Mouse (Mus musculus) spleen, embryonic (tissue): Measurements from ENCODE around the gene Prkce.

Experiments
- CTCF ChIA-PET: fragments of 350-600 bp; sonication (Branson Sonifier 250); formaldehyde crosslinking; loops from one replicate; lab custom pipeline; 2022; lab: Charles Lee

The Prkce gene

DNA sequence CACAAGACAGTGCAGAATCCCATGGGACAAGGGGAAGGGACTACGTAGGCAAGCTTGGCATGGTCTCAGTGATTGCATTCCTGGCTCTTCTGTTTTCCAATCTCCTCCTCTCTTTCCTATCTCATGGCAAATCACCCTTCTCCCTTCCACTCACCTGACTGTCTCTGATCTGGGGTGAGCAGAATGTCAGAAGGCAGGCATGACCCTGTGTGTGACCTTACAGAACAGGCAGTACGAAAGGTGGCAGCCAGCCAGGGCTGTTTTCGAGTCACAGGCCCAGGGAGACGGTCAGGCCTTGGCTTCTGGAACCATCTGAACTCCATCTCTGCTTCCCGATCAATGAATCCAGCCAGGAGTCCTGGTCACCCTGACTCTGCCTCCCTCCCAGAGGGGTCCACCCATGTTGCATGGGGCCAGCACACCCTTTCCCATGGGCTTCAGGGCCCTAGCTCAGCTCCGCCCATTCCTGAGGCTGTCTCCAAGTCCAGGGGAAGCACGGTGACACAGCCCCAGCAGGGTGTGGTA lies 119.2 kb downstream of the Prkce start:
- CTCF ChIA-PET = no interaction called here

GRCm38 (mm10) chr17:86292711-86293110 lies 125.1 kb downstream of the Prkce start:
- CTCF ChIA-PET = interaction anchor here (0.5 kb wide), 1 partner anchor 60 kb away, joined by 4 read pairs; no protein-coding TSS in a partner anchor

DNA sequence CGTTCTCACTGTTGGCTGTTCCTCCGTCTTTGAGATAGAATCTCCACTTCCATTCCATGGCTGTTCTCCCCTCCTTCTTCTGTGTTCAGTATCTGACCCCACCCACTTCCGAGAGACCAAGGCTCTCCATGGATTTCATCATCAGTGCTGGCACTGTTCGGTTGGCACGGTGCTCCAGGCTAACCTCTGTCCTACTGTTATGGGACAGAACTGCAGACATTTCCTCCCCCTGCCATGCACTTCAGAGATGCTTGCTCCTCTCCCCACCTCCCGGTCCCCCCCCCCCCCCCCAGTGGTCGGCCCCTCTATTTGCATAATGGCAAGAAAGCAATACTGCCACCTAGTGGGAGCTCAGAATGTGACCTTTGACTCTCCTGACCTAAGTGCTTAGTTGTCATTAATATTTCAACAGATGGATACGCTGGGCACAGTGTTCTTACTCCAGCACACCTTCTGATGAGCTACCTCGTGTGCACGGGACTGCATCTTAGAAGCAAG lies 125.7 kb downstream of the Prkce start:
- CTCF ChIA-PET = interaction anchor here (0.5 to 0.6 kb wide), 4 partner anchors 25 to 67 kb away, joined by 3 to 4 read pairs (median 3); no protein-coding TSS in a partner anchor

GRCm38 (mm10) chr17:86299576-86299975 lies 132.0 kb downstream of the Prkce start:
- CTCF ChIA-PET = interaction anchor here (0.7 kb wide), 1 partner anchor 1121 kb away, joined by 4 read pairs; no protein-coding TSS in a partner anchor

- CTCF ChIA-PET = interaction anchor here (0.7 kb wide), 1 partner anchor 136 kb away, joined by 18 read pairs; no protein-coding TSS in a partner anchor
Observed at GRCm38 (mm10) chr17:86300774-86301595, 133.4 kb downstream of the Prkce start.

DNA sequence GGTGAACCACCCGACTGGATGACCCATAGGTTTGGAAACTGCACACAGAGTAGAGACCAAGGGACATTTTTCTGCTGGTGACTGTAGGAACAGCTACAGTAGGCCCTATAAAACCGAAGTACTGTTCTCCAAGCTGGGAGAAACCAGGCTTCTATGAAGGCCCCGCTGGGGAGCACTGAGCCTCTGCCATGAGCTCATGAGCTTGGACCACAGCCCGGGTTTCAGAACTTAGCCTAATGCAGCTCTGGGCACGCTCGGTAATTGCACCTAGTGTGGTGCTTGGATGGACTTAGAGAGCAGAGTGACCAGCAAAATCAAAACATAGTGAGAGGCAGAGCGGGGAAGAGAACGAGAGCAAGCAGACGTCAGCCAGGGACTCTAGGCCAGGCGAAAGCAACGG lies 134.7 kb downstream of the Prkce start:
- CTCF ChIA-PET = interaction anchor here (1.1 kb wide), 1 partner anchor 25 kb away, joined by 4 read pairs; no protein-coding TSS in a partner anchor

GRCm38 (mm10) chr17:86302861-86303331 lies 135.3 kb downstream of the Prkce start:
- CTCF ChIA-PET = no interaction called here

DNA sequence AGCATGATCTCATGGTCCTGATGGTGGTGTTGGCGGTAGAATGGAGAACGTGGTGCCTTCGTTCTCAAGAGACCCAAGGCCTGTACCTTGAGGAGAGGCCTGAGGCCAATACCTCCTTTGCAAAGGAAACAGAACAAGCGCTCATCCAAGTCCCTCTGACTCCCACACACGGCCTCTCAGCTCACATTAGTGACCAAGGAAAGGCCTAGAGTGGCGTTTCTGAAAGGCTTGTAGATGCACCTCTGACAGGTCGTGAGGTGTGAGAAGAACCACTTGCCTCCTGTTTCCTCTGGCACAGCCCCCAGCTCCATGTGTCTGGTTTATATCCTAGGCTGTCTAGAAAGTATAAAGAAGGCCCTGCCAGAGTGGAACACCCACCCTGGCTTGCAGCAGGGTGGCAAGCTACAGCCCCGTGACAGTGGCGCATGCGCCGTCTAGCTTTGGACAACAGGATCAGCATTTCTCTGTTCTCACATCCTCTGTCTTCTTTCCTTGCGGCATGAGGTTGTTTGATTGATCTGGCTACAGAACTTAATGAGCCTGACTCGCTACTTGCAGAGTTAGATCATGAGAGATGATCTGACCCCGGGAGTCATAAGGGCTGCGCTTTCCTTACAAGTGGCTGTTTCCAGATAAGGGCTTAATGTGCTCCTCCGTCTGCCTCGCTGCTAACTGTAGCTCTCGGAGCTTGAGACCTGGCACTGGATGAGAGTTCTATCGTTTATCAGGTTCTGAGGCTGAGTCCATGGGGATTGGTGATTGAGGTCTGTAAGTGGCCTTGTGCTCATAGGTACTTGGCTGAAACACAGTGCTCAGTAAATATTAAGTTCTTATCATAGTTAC lies 136.0 kb downstream of the Prkce start:
- CTCF ChIA-PET = no interaction called here

DNA sequence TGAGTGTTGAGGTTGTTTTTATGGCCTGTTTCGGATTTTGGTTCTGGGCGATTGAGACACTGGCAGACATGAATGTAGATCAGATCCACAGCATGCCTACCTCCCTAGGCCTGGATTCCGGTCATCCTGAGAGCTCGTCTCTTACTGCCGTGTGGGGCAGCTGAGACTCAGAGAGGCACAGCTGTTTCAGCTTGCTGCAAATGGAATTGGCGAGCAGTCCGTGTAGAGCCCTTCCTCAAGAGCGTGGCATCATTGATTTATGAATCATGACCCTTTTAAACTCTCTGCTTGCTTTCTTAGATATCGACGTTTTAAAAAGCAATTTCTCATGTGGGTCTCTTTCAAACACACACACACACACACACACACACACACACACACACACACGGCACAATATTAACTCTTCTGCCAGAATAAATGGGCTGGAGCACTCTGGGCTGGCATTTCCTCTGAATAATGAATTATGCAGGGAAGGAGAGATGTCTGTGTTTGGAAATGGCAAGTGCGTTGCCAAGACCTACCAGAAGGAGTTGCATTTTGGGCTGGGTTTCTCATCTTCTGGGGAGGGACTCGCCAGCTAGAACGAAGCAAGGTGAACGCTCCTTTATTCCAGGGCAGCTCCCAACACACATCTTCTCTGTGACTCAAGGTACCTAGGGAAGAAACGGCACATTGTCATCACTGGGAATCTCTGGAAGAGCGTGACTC lies 137.5 kb downstream of the Prkce start:
- CTCF ChIA-PET = no interaction called here

GRCm38 (mm10) chr17:86306161-86306560 lies 138.6 kb downstream of the Prkce start:
- CTCF ChIA-PET = interaction anchor here (0.6 kb wide), 1 partner anchor 10 kb away, joined by 3 read pairs; no protein-coding TSS in a partner anchor

DNA sequence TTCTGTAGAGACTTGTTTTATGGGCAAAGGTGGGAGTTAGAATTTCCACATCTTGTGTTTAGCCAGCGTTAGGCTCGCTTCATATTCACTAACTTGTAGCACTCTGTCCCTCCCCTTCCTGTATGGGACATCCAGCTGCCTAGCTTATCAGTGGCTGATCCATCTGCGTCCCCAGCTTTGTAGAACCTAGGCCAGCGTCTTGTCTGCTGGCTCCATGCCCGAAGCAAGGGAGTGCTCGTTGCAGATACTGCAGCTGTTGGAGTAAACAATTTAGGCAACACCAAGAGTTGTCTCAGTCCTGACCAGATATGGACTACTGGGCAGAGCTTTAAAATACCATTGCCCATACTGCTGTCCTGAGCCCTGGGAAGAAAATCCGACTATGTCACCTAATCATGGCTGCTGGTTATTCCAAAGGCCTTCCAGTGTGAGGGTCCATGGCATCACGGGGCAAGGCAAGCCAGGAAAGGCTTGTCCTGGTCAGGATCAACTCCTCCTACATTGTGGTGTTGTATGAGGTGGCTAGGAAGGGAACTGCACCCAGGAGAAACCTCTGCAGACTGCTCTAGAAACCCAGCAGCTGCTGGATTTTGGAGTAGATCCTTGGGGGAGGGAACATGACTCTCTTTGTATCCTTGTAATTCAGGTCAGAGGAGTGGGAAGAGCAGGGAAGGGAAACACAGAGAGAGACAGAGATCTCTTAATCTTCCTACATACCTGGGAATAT lies 146.0 kb downstream of the Prkce start:
- CTCF ChIA-PET = interaction anchor here (1.3 kb wide), 1 partner anchor 24 kb away, joined by 3 read pairs; no protein-coding TSS in a partner anchor

DNA sequence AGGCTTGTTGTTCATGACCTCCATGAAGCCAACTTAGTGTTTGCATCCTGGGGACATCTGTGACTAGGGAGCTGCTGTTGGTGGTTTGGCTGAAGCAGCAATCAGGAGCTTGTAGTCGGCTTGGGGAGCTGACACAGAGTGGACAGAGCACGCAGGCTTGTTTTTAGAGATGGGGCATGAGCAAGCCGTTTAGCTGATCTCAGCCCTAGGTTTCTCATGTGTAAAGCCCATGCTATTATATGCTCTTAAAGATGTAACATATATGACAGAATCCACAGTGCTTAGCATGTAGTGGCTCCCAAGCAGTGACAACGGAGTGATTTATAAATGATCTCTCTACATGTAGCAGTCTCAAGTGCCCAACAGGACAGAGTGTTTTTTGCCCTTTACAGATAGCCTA lies 148.3 kb downstream of the Prkce start:
- CTCF ChIA-PET = no interaction called here

DNA sequence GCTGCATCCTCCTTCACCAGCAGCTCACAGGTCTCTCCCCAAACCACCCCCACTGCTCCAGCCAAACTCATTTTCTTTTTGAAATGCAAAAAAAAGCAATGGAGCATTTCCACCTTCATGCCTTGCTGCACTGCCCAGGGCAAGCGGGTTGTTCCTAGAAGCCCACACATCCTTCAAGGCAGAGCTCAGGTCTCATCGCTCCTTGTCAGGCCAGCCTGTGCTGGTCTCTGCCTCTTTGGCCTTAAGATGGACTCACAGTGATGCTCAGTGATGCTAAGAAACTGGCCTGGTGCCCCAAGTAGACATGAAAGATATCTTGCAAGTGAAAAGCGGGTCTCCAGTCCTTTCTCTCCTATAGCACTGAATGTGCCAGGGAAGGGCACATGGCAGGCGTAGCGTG lies 149.2 kb downstream of the Prkce start:
- CTCF ChIA-PET = no interaction called here

DNA sequence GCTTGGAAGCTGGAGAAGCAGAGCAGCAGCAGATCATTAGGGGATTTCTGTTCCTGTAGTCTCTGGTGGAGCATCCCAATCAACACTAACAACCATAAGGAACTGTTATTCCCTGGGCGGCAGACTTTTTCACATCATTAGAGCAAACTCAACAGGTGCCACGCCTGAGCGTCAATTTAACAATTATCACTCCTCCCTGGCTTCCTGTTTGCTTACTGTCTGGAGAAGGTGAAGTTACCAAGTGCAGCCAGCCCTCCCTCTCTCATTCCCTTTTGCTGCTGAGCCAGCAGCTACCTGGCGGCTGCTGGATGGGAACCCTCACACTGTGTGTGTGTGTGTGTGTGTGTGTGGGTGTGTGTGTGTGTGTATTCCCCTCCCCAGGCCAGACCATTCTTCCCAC lies 149.6 kb downstream of the Prkce start:
- CTCF ChIA-PET = interaction anchor here (1.0 kb wide), 1 partner anchor 18 kb away, joined by 10 read pairs; no protein-coding TSS in a partner anchor

GRCm38 (mm10) chr17:86319967-86320602 lies 152.5 kb downstream of the Prkce start:
- CTCF ChIA-PET = no interaction called here

GRCm38 (mm10) chr17:86322840-86323239 lies 155.3 kb downstream of the Prkce start:
- CTCF ChIA-PET = interaction anchor here (0.6 to 1.2 kb wide), 3 partner anchors 12 to 155 kb away, joined by 3 to 4 read pairs (median 3); no protein-coding TSS in a partner anchor

- CTCF ChIA-PET = interaction anchor here (0.6 to 1.2 kb wide), 3 partner anchors 11 to 155 kb away, joined by 3 to 4 read pairs (median 3); no protein-coding TSS in a partner anchor
Observed at GRCm38 (mm10) chr17:86323310-86323709, 155.7 kb downstream of the Prkce start.

DNA sequence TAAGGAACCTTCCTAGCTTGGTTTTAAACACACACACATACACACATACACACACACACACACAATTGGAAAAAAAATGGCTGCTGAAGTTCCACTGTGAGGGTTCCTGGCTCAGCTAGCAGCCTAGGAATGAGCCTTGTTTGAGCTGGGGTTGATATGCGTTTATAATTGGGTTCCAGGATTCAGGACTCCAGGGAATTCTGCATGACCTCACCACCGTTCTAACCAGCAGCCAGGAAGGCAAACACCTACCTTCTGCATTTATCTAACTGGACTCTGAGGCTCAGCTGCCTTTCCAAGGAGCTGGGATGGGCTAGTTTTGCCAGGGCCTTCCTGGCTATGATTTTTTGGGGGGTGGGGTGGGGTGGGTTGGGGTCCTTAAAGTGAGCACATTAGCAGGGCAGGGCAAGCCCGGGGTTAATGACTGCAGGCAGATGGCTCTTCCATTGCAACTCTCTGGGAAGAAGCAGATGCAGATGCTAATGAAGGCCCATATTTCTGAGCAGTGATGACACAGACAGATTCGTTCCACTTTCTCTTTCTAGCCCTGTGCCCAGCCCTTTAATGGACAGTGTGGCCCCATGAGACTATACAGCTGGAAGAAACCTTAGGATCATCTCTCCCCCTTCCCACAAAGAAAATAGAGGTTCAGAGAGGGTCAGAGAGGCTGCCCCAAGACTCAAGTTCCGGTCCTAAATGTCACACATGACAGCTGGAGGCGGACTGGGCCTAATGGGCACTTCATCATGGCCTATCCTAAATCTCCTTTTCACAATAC lies 156.5 kb downstream of the Prkce start:
- CTCF ChIA-PET = interaction anchor here (0.9 to 1.2 kb wide), 2 partner anchors 10 to 11 kb away, joined by 3 to 4 read pairs; no protein-coding TSS in a partner anchor
